Mouse (Mus musculus) lung, embryonic 15.5 days (tissue): ENCODE measurements at regions not wholly inside any gene's neighbourhood (a gene's known extent, or its start where the extent isn't known, plus 50 kb on each side); places are given as distances from the start of the nearest gene placed in this dataset.

ENCODE experiments used
- ATAC-seq: fragments of 200-750 bp; cut with Nextera tagmentation; 2 replicates; pipeline ENCODE4 v1.8.0; 2017; ENCODE audit warnings: moderate number of reproducible peaks, borderline replicate concordance; ENCODE audit not compliant: low FRiP score, low TSS enrichment; ENCODE audit errors: extremely low read depth
- H3K27ac ChIP-seq: fragments of 300-500 bp; sonication (generic); 2 replicates; pipeline ENCODE4 v1.5.1; 2015; ENCODE audit warnings: moderate library complexity, mild to moderate bottlenecking, inconsistent platforms
- H3K27me3 ChIP-seq: fragments of 300-500 bp; sonication (generic); 2 replicates; pipeline ENCODE4 v1.6.1; 2015; ENCODE audit warnings: inconsistent platforms
- H3K36me3 ChIP-seq: fragments of 300-500 bp; sonication (generic); 2 replicates; pipeline ENCODE4 v1.6.1; 2015; ENCODE audit warnings: inconsistent platforms
- H3K4me1 ChIP-seq: fragments of 300-500 bp; sonication (generic); 2 replicates; pipeline ENCODE4 v1.6.1; 2015; ENCODE audit warnings: inconsistent platforms
- H3K4me2 ChIP-seq: fragments of 300-500 bp; sonication (generic); 2 replicates; pipeline ENCODE4 v1.6.1; 2015; ENCODE audit warnings: inconsistent platforms, mild to moderate bottlenecking, moderate library complexity
- H3K4me3 ChIP-seq: fragments of 300-500 bp; sonication (generic); 2 replicates; pipeline ENCODE4 v1.5.1; 2015; ENCODE audit warnings: mild to moderate bottlenecking, inconsistent platforms
- H3K9ac ChIP-seq: fragments of 300-500 bp; sonication (generic); 2 replicates; pipeline ENCODE4 v1.6.1; 2015; ENCODE audit warnings: inconsistent platforms
- H3K9me3 ChIP-seq: fragments of 300-500 bp; sonication (generic); 2 replicates; pipeline ENCODE4 v1.6.1; 2016; ENCODE audit warnings: inconsistent platforms
- WGBS: fragments of 180-500 bp; shearing (Covaris S2); methylation state at CpG from one replicate; pipeline ENCODE4 v1.1.7; 2015; 5-methylcytosine and 5-hydroxymethylcytosine counted together

GRCm38 (mm10) chr12:46199076-46199475 lies 619.7 kb downstream of the Nova1 start:
- Histone ChIP-seq H3K9me3 (no peaks in the 10 kb centered on the region), H3K27me3 (no peaks in the 10 kb centered on the region), H3K4me2 (no peak overlapping the region), H3K4me3 (no peak overlapping the region), H3K36me3 (no peaks in the 10 kb centered on the region), H3K4me1 (no peaks in the 10 kb centered on the region), H3K27ac (no peak overlapping the region), H3K9ac (no peak overlapping the region)
- ATAC-seq: peak; percentile 49; the same call in 1 of the 2 replicates

GRCm38 (mm10) chr12:46197482-46198101 lies 621.1 kb downstream of the Nova1 start:
- no peaks in the 10 kb centered on the region for H3K9me3 ChIP-seq
- no peak for ATAC-seq
- no peaks in the 10 kb centered on the region for H3K36me3 ChIP-seq
- no peak overlapping the region for H3K9ac ChIP-seq
- no peaks in the 10 kb centered on the region for H3K27me3 ChIP-seq
- no peak overlapping the region for H3K27ac ChIP-seq
- 15% methylated on average over 2 of the region's 2 CpGs for WGBS
- H3K4me3 ChIP-seq: no peak overlapping the region
- no peaks in the 10 kb centered on the region for H3K4me1 ChIP-seq
- no peak overlapping the region for H3K4me2 ChIP-seq

GRCm38 (mm10) chr12:46194173-46194572 lies 624.6 kb downstream of the Nova1 start:
- ATAC-seq: no peak
- WGBS: 93% methylated on average over 1 of the region's 1 CpGs
- no peak overlapping the region for H3K27ac ChIP-seq

More at GRCm38 (mm10) chr12:46194173-46194572, 624.6 kb downstream of the Nova1 start:
- Histone ChIP-seq H3K9me3 (no peaks in the 10 kb centered on the region), H3K4me1 (no peaks in the 10 kb centered on the region), H3K4me2 (no peak overlapping the region), H3K9ac (no peak overlapping the region), H3K27me3 (no peaks in the 10 kb centered on the region), H3K4me3 (no peak overlapping the region), H3K36me3 (no peaks in the 10 kb centered on the region)
